Mouse (Mus musculus) forebrain, embryonic 12.5 days (tissue): ENCODE results near the gene Trim71. TPM values are rescaled to one million over a fixed set of nuclear protein-coding genes. Genes with fewer than 3 reads are reported as not detected.
A peak's percentile ranks its signal among the peaks of the same experiment; 100 is the strongest.

Source experiments
- ATAC-seq: fragments of 200-750 bp; cut with Nextera tagmentation; 2 replicates; pipeline ENCODE4 v1.8.0; 2017; ENCODE audit warnings: moderate TSS enrichment; ENCODE audit not compliant: low FRiP score
- H3K27ac ChIP-seq: fragments of 300-500 bp; sonication (generic); 2 replicates; pipeline ENCODE4 v1.5.1; 2016; ENCODE audit warnings: mild to moderate bottlenecking
- H3K27me3 ChIP-seq: fragments of 300-500 bp; sonication (generic); 2 replicates; pipeline ENCODE4 v1.6.1; 2016; ENCODE audit warnings: mild to moderate bottlenecking
- H3K36me3 ChIP-seq: fragments of 300-500 bp; sonication (generic); replicated peaks from 2 replicates; pipeline ENCODE4 v1.6.1; 2016; ENCODE audit warnings: mild to moderate bottlenecking
- H3K4me1 ChIP-seq: fragments of 300-500 bp; sonication (generic); 2 replicates; pipeline ENCODE4 v1.6.1; 2016
- H3K4me2 ChIP-seq: fragments of 300-500 bp; sonication (generic); 2 replicates; pipeline ENCODE4 v1.6.1; 2016; ENCODE audit warnings: mild to moderate bottlenecking, moderate library complexity
- H3K4me3 ChIP-seq: fragments of 300-500 bp; sonication (generic); replicated peaks from 2 replicates; pipeline ENCODE4 v1.5.1; 2016; ENCODE audit warnings: mild to moderate bottlenecking
- H3K9ac ChIP-seq: fragments of 300-500 bp; sonication (generic); 2 replicates; pipeline ENCODE4 v1.6.1; 2016; ENCODE audit warnings: mild to moderate bottlenecking
- H3K9me3 ChIP-seq: fragments of 300-500 bp; sonication (generic); 2 replicates; pipeline ENCODE4 v1.6.1; 2016
- WGBS: fragments of 180-500 bp; shearing (Covaris S2); methylation state at CpG from one replicate; pipeline ENCODE4 v1.1.7; 2016; 5-methylcytosine and 5-hydroxymethylcytosine counted together
- polyA plus RNA-seq: library from polyadenylated mRNA; unstranded; fragments of >200 nt; fragmentation: Nextera tagmentation; extraction: Ambion mirVana; gene quantifications from 2 replicates; pipeline ENCODE4 v1.2.1, GENCODE M21; 2016

Trim71 gene
- polyA plus RNA-seq, 1 experiment from 2014 or later: 0.52 TPM

- ATAC-seq: no peak
- H3K4me2 ChIP-seq: no peak overlapping the region
- peaks cover 9% of the 10 kb centered on the region for H3K4me1 ChIP-seq
- H3K27me3 ChIP-seq: peaks cover 12% of the 10 kb centered on the region
- no peak overlapping the region for H3K27ac ChIP-seq
- H3K36me3 ChIP-seq: no peaks in the 10 kb centered on the region
- 82% methylated on average over 5 of the region's 5 CpGs for WGBS
- H3K4me3 ChIP-seq: no peak overlapping the region
- no peaks in the 10 kb centered on the region for H3K9me3 ChIP-seq
- no peak overlapping the region for H3K9ac ChIP-seq
These were observed 4.7 kb upstream of the Trim71 start for GRCm38 (mm10) chr9:114568682-114569474.

GRCm38 (mm10) chr9:114564667-114565066 is 498 bp upstream of the Trim71 start:
- no peaks in the 10 kb centered on the region for H3K9me3 ChIP-seq
- 1% methylated on average over 10 of the region's 10 CpGs for WGBS
- H3K36me3 ChIP-seq: no peaks in the 10 kb centered on the region
- H3K27me3 ChIP-seq: peaks cover 53% of the 10 kb centered on the region
- H3K4me1 ChIP-seq: peaks cover 39% of the 10 kb centered on the region
- peak overlapping the region; percentile 89 for H3K4me2 ChIP-seq
- peak overlapping the region; percentile 52 for H3K4me3 ChIP-seq
- no peak for ATAC-seq
- peak overlapping the region; percentile 57 for H3K9ac ChIP-seq
- H3K27ac ChIP-seq: no peak overlapping the region

GRCm38 (mm10) chr9:114562919-114563751 is 1.0 kb downstream of the Trim71 start:
- H3K27me3 ChIP-seq: peaks cover 68% of the 10 kb centered on the region
- H3K9ac ChIP-seq: peak overlapping the region; percentile 57
- peak overlapping the region; percentile 65; the same call in 1 of the 2 replicates for H3K27ac ChIP-seq
- H3K4me3 ChIP-seq: peak overlapping the region; percentile 52
- ATAC-seq: peak; percentile 57
- H3K4me1 ChIP-seq: peaks cover 42% of the 10 kb centered on the region
- under 1% methylated on average over 95 of the region's 122 CpGs for WGBS
- no peaks in the 10 kb centered on the region for H3K9me3 ChIP-seq
- peak overlapping the region; percentile 89 for H3K4me2 ChIP-seq
- no peaks in the 10 kb centered on the region for H3K36me3 ChIP-seq

- H3K9ac ChIP-seq: peak overlapping the region; percentile 57
These were observed 1.9 kb downstream of the Trim71 start for GRCm38 (mm10) chr9:114562031-114562918.

GRCm38 (mm10) chr9:114561671-114561971 is 2.5 kb downstream of the Trim71 start:
- H3K36me3 ChIP-seq: no peaks in the 10 kb centered on the region
- peaks cover 42% of the 10 kb centered on the region for H3K4me1 ChIP-seq
- H3K9ac ChIP-seq: no peak overlapping the region
- H3K9me3 ChIP-seq: no peaks in the 10 kb centered on the region
- ATAC-seq: no peak
- no peak overlapping the region for H3K27ac ChIP-seq
- 0% methylated on average over 12 of the region's 12 CpGs for WGBS
- peak overlapping the region; percentile 52 for H3K4me3 ChIP-seq
- peak overlapping the region; percentile 89 for H3K4me2 ChIP-seq
- H3K27me3 ChIP-seq: peaks cover 77% of the 10 kb centered on the region

More at GRCm38 (mm10) chr9:114562031-114562918, 1.9 kb downstream of the Trim71 start:
- ATAC-seq: peak; percentile 59
- under 1% methylated on average over 76 of the region's 101 CpGs for WGBS
- H3K9me3 ChIP-seq: no peaks in the 10 kb centered on the region
- no peak overlapping the region for H3K27ac ChIP-seq
- peak overlapping the region; percentile 89 for H3K4me2 ChIP-seq
- H3K4me1 ChIP-seq: peaks cover 42% of the 10 kb centered on the region
- H3K27me3 ChIP-seq: peaks cover 73% of the 10 kb centered on the region
- H3K4me3 ChIP-seq: peak overlapping the region; percentile 52
- H3K36me3 ChIP-seq: no peaks in the 10 kb centered on the region

GRCm38 (mm10) chr9:114560771-114561670 is 3.1 kb downstream of the Trim71 start:
- H3K4me2 ChIP-seq: peak overlapping the region; percentile 89
- H3K9ac ChIP-seq: peak overlapping the region; percentile 26; the same call in 1 of the 2 replicates
- ATAC-seq: no peak
- H3K27ac ChIP-seq: no peak overlapping the region
- under 1% methylated on average over 36 of the region's 36 CpGs for WGBS
- no peaks in the 10 kb centered on the region for H3K36me3 ChIP-seq
- peak overlapping the region; percentile 52 for H3K4me3 ChIP-seq
- peaks cover 42% of the 10 kb centered on the region for H3K4me1 ChIP-seq
- peaks cover 82% of the 10 kb centered on the region for H3K27me3 ChIP-seq
- H3K9me3 ChIP-seq: no peaks in the 10 kb centered on the region

GRCm38 (mm10) chr9:114560141-114560540 is 4.0 kb downstream of the Trim71 start:
- H3K4me3 ChIP-seq: peak overlapping the region; percentile 17
- H3K4me1 ChIP-seq: peaks cover 42% of the 10 kb centered on the region
- H3K9me3 ChIP-seq: no peaks in the 10 kb centered on the region
- H3K9ac ChIP-seq: no peak overlapping the region; the same call in 1 of the 2 replicates
- no peaks in the 10 kb centered on the region for H3K36me3 ChIP-seq
- ATAC-seq: no peak
- peak overlapping the region; percentile 89 for H3K4me2 ChIP-seq
- 10% methylated on average over 7 of the region's 7 CpGs for WGBS
- peaks cover 81% of the 10 kb centered on the region for H3K27me3 ChIP-seq
- no peak overlapping the region for H3K27ac ChIP-seq

GRCm38 (mm10) chr9:114557086-114557485 is 7.1 kb downstream of the Trim71 start:
- Histone ChIP-seq H3K4me2 (no peak overlapping the region), H3K27me3 (peaks cover 52% of the 10 kb centered on the region), H3K27ac (no peak overlapping the region), H3K9me3 (no peaks in the 10 kb centered on the region), H3K9ac (no peak overlapping the region), H3K4me1 (peaks cover 34% of the 10 kb centered on the region), H3K4me3 (no peak overlapping the region), H3K36me3 (no peaks in the 10 kb centered on the region)
- no peak for ATAC-seq
- WGBS: 23% methylated on average over 7 of the region's 7 CpGs

GRCm38 (mm10) chr9:114556276-114556855 is 7.8 kb downstream of the Trim71 start:
- Histone ChIP-seq H3K4me1 (peaks cover 30% of the 10 kb centered on the region), H3K27me3 (peaks cover 45% of the 10 kb centered on the region)

GRCm38 (mm10) chr9:114554355-114554979 is 9.7 kb downstream of the Trim71 start:
- peak overlapping the region; percentile 9; the same call in 1 of the 2 replicates for H3K27ac ChIP-seq

More at GRCm38 (mm10) chr9:114556276-114556855, 7.8 kb downstream of the Trim71 start:
- Histone ChIP-seq H3K36me3 (no peaks in the 10 kb centered on the region), H3K9ac (no peak overlapping the region), H3K9me3 (no peaks in the 10 kb centered on the region), H3K4me2 (no peak overlapping the region), H3K27ac (no peak overlapping the region), H3K4me3 (no peak overlapping the region)
- ATAC-seq: no peak
- WGBS: 39% methylated on average over 10 of the region's 10 CpGs

More at GRCm38 (mm10) chr9:114554355-114554979, 9.7 kb downstream of the Trim71 start:
- no peak for ATAC-seq
- WGBS: 61% methylated on average over 5 of the region's 5 CpGs
- Histone ChIP-seq H3K9ac (no peak overlapping the region), H3K9me3 (no peaks in the 10 kb centered on the region), H3K4me2 (no peak overlapping the region), H3K4me1 (peaks cover 19% of the 10 kb centered on the region), H3K4me3 (no peak overlapping the region), H3K36me3 (no peaks in the 10 kb centered on the region), H3K27me3 (peaks cover 44% of the 10 kb centered on the region)
